Mouse (Mus musculus) cerebellum, adult 2 months (tissue): ENCODE measurements around the gene Noxred1.

Source experiments
- CTCF ChIP-seq: fragments of 200-500 bp; IDR thresholded peaks from 2 replicates; pipeline ENCODE4 v1.5.1; 2011; ENCODE audit warnings: low read depth, mild to moderate bottlenecking, control low read depth, low read length, moderate library complexity, borderline replicate concordance; ENCODE audit not compliant: insufficient read depth
- POLR2A ChIP-seq: fragments of 200-500 bp; IDR thresholded peaks from 2 replicates; pipeline ENCODE4 v1.6.1; 2011; ENCODE audit warnings: low read length, control low read depth, borderline replicate concordance; ENCODE audit not compliant: insufficient read depth

GRCm38 (mm10) chr12:87236882-87237483 is 1.5 kb downstream of the Noxred1 start:
- TF ChIP-seq POLR2A (no peak), CTCF (no peak)
